Mouse (Mus musculus): ENCODE results near the gene Cmtr1.
"Not testable (repeated sequence)": the region's sequence is repeated elsewhere in the genome, so short reads cannot be mapped to it uniquely, and the experiment has no call there.

The Cmtr1 gene

DNA sequence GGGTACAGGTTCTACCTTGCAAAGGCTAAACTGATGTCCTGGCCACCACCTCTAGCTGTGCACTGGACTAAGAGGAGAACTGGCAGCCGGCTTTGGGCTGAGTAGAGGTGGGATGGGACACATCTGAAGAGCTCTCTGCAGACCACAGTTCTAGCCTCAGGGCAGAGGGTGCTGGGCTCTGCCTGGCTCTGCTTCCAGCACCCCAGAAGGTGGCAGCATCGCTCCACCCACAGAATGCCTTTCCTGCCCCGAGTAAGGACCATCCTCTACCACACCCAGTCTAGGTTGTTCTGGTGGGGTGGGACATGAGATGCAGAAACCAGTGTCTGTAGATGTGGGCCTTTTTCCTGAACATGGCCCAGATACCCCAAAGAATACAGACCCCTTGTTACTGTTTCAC lies 44.4 kb downstream of the Cmtr1 start:
- DNase-seq (ENCODE audit: low read depth, low spot score), result no peak

DNA sequence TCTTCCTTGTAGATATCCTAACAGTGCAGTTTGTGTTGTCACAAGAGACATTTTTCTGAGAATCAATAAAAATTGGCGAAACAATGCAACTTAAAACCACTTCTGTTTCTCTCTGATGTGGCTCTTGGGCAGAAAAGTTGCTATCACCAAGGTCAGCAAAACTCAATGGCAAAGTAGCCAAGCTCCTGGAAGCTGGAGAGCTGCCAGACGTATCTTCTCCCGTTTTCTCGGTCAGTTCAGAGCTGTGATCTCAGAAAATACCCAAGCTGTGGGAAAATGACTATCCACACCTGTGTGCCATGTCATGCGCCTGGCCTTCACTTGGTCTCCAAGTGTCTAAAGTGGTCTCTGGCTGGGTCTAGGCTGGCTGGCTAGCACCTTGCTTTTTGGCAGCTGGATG lies 45.5 kb downstream of the Cmtr1 start:
- DNase-seq (ENCODE audit: low read depth, low spot score), result no peak

DNA sequence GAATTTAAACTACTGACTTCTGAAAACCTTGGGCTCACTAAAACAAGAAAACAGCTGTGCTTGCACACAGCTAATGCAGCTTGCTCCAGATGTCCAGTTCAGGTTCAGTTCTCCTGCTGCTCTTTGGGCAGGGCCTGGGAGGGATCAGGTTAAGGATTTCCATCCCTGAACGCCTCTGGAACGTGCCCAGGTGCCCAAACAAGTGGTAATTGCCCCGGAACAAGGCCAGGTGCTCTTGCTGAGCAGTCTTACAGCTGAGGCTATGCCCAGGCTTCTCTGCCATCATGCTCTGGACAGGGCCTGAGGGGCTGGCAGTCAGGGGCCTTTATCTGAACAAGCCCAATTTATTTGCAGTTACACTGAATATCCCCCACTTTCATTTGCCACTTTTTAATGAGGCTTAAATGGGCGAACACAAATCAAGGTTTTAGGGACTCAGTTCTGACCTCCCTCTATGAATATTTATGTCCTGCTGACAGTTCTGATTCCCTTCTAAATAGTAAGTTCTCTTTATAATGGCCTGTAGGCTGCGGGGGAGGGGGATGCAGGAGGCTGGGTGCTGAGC lies 46.7 kb downstream of the Cmtr1 start:
- no peak for DNase-seq (ENCODE audit: low read depth, low spot score)

DNA sequence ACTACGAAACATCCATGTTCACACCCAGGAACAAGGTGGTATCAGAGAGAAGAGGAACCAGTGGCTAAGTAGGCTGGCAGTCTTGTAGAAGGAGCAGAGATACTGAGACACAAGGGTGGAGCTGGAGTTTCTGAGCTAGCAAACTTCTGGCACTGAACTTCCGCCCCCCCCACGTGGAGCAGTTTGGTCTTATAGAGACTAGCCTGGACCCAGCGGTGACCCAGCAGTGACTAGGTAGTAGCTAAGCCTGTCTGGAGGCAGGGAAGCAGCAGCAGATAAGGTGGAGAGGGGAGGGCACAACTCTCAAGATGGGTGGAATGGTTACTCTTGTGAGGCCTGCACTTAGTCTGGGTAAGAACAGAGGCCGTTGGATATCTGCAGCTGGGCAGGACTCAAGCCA lies 48.4 kb downstream of the Cmtr1 start:
- DNase-seq (ENCODE audit: low read depth, low spot score), result no peak

DNA sequence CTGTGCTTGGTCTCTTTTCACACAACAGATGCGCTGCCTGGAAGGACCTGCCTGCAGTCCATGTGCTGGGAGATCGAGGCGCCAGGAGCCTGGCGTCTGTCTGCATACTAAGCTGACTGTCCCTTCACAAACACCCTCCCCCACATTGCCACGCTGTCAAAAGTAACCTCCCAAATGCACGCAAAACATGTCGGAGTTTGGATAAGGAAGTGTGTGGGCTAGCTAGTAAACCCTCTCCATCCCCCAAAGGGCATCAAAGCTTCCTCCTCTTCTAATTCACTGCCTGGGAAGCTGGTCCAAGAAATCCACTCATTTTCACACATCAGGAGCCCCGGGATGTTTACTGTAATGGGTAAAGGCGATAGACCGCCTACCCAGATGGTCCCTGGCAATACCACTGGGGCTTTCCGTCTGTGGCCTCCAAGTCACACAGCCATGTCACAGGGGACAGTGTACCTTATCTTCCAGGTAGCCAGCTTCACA lies 50.2 kb downstream of the Cmtr1 start:
- DNase-seq (ENCODE audit: low read depth, low spot score), result no peak

DNA sequence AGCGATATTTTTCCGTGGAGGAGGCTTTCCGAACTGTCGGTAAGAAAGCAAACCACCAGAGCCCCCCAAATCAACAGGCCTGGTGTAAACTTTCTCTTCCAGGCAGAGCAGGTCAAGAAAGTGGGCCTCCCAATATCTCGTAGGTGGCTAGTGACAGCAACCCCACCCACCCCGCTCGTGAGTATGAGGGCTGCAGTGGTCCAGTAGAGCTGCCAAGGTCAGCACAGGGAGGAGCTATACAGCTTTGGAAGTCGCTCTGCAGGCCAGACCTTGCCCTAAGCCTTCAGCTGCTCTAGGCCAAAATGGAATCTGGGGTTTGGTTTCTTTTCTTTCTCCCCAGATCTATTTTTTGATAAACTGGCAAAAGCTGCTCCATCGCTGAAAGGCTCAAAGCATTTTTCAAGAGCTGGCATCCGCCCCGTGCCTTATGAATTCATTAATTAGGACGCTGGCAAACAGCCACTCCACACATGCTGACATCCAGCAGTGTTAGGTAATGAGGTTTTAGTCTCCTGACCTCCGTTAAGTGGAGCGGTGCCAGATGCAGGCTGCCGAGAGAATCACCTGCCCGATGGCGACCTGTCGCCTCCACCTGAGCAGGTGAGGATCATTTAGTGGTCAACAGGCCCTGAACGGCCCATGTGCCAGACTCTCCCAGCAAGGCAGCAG lies 50.8 kb downstream of the Cmtr1 start:
- no peak for DNase-seq (ENCODE audit: low read depth, low spot score)

DNA sequence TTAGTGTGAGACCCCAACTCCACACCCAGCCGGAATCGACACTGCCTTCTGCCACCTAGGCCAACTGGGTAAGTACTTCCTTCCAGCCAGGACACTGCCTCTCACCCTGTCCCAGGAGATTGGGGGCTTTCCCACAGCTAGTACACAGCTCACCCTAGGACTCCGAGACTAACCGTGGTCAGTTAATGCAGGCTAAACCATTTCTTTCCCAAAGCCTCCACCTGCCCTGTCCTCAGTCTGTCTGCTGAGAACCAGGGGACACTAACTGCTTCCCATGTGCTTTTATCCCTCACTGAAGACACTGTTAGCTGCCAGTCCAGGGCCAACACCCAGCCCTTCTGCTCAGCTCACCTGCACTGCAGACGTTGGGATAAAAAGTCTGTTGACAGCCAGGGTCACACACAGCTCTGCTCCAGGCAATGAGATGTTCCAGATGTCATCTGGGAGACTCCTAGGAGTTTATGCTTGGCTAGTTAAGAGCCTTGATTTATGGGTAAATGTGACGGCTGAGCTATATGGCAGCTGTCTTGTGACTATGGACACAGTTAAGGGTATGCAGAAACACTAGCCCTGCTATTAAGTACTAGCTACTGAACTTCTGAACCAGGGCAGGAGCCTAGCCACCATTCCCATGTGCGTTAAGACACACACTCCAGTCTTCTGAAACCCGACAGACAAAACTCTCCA lies 51.5 kb downstream of the Cmtr1 start:
- DNase-seq (ENCODE audit: low read depth, low spot score), result no peak

DNA sequence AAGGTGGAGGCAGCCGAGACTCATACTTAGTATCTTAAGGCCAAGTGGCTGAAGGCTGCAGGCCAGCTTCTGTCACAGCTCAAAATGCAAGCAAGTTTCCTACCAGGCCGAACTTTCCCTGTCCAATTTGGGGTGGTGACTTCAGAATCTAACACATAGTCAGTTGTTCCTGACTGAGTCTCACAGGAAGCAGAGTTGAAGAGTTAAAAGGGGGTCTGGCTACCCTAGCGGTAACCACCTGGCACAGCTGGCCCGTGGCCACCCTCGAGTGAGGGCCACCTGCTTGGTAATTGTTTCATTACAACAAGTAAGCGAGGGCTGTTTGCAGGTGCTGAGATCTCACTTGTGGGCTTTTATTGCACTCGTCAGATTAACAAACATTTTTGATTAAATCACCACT lies 52.2 kb downstream of the Cmtr1 start:
- DNase-seq (ENCODE audit: low read depth, low spot score), result no peak

DNA sequence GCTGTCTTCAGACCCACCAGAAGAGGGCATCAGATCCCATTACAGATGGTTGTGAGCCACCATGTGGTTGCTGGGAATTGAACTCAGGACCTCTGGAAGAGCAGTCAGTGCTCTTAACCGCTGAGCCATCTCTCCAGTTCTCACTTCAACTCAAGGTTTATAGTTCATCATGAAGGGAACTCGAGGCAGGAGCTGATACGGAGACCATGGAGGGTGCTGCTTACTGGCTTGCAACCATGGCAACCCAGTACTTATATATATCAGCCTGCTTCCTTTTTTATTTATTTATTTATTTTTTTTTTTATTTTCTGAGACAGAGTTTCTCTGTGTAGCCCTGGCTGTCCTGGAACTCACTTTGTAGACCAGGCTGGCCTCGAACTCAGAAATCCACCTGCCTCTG lies 53.3 kb downstream of the Cmtr1 start:
- not testable (repeated sequence) for DNase-seq (ENCODE audit: low read depth, low spot score)

DNA sequence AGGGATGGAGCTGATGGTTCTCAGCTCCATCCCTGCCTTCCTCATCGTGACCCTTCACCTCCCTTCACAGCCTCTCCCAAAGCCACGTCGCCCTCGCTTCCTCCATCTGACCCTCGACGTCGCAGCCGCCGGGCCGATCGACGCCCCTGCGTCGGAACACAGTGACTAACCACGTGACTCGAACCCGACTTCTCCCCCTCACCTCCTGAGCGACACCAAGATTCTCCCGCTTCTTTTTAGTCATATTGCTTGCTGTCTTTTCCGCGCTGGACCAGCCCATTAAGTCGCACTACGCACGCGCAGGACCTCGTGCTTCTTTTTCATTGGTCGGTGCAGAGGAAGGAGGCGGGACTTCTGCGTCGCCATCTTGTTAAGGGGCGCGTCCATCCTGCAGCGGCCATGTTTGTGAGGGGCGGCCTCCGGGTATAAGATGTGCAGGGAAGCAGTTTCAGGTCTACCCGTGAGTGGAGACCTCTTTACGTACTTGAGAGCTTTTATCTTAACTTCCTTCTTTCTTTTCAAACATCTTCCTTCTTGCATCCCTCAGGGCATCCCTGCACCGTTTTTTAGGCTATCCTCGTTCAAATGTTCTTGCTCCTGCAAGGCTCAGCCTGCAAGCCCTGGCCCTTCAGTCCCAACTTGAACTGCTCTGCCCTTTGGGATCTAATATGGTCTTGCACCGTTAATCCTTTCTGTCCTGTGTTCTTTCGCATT lies 56.5 kb downstream of the Cmtr1 start, which contains the start of gene Ccdc167:
TSS of gene Ccdc167 (minus strand) at position 313 of the 714 bp plus-strand sequence.
- DNase-seq (ENCODE audit: low read depth, low spot score), result peak; percentile 87

DNA sequence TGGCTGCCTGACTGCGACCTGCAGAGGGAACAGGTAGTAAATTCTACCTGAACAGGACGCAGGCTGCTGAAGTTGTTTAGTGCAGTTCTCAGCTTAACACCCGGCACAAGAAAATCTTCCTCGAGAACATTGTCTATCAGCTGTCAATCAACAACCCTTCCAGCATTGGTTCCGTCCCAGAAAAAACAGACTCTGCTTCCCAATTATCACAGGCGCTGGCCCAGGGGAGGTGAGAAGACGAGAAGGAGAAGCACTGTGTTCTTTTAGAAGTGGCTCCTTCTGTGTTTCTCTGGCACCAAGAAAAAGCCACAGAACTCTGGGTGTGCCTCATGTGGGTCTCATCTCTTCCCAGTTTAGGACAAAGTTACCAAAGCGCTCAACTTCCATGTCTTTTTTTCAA lies 58.3 kb downstream of the Cmtr1 start:
- DNase-seq (ENCODE audit: low read depth, low spot score), result no peak

DNA sequence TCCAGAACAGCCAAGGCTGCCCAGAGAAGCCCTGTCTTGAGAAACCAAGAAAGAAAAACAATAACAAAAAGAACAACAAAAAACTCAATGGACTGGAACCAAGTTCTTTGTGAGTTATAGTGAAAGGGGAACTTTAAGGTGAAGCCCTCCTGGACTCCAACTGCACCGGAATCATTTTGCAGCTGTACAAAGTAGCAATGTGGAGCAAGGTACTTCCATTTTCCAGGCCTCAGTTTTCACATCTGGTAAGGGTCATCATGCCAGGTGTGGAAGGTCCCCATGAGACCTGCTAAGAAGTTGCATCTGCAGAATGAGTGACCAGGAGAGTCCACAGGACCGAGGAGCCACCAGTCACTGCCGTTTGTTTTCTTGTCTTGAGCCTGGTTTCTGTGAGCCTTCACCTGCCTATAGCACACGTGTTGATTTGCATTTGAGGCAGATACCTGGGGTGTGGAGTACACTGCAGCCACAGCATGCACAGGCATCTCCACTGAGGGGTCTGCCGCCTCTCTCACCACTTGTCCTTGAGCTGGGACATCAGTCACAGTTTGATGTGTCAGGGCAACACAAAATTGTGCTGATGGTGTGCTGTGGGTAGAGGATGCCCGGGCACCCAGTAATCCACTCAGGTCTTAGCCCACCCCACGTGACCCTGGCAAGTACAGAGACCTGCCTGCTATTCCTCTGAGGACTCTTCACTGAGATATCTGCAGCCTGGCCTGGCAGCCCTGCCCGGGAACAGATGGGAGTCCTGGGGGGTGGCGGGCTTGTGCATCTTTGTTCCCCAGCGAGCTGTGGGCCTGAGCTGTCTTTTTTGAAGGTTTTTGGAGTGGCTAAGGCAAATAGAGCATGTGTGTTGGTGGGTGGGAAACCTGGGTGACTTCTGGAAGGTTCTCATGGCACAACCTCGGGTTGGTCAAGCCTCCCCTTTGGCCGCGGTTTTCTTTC lies 59.5 kb downstream of the Cmtr1 start:
- no peak for DNase-seq (ENCODE audit: low read depth, low spot score)

DNA sequence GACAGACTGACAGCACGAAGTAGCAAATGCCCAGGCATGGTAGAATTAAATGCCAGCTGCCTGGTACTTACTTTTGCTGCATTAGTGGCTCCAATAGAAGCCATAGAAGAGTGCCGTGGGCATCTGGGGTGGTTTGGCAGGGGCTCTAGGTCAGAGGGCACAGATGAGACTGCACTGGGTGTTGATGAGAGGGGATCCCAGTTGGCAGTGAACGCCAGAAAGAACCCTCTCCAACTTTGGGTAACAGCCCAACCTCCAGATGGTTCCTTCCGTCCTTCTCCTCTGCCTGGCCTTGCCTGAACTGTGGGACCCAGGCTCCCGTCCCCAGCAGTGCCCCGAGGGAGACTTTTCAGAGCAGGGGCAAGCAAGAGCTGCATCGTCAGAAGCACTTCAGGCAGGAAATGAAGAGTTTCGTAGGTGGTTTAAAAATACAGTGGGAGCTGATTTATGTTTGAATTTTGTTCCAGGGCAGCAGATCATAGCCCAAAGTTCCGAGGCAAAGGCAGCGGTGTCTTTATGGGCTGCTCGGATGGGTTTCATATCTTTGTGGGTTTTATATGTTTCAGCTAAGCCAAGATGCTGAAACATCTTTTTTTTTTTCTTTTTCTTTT lies 60.5 kb downstream of the Cmtr1 start:
- no peak for DNase-seq (ENCODE audit: low read depth, low spot score)

DNA sequence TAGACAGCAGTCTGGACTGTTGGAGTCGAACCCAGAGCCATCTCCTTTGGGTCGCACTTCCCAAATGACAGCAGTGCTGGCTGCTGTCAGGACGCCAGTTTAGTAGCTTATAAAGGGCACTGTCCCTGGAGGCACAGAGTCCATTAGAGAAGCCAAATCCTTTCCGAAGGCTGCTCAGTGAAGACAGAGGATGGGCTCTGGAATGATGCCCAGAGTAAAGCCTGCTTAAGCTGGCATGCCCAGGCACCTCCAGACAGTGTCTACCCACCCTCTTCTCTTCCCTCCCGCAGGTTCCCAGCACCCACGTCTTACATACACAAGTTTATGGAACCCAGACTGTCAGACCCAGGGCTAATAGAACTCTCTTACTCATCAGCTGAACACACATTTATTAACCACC lies 64.2 kb downstream of the Cmtr1 start:
- DNase-seq (ENCODE audit: low read depth, low spot score), result no peak

DNA sequence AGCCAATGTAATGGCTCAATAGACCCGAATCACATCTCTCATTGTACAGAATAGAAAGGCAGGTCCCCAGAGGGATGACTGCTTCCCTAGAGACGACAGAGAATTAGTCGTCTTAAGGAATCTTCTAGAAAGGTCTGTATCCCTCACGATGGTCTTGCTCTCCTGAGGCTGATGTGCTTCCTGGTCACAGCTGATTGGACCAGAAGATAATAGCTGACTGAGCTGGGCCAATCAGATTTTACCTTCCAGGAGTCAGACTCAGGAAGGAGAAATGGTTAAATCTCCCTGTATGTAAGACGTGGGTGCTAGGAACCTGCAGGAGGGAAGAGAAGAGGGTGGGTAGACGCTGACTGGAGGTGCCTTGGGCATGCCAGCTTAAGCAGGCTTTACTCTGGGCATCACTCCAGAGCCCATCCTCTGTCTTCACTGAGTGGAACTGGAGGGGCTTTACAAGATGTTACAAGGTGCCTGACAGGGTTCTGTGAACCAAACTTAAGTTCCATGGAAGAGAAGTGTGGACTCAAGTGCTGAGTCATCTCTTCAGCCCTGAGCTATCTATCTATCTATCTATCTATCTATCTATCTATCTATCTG lies 64.7 kb downstream of the Cmtr1 start:
- no peak for DNase-seq (ENCODE audit: low read depth, low spot score)

DNA sequence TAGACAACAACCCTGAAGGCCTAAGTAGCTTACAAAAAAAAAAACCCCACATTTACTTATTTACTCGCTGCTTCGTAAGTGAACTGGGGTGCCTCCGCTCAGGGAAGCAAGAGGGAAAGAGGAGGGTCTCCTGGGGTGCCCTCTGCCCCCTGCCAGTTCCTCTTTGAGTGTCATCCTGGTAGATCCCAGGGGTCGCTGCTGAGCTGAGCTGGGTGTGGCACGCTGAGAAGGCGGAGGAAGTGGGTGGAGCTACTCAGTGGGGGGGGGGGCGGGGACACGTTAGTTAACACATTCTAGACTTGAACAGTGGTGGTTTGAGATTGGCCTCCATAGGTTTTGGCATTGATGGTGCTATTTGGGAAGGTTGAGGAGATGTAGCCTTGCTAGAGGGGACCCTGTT lies 67.7 kb downstream of the Cmtr1 start:
- peak; percentile 50 for DNase-seq (ENCODE audit: low read depth, low spot score)

DNA sequence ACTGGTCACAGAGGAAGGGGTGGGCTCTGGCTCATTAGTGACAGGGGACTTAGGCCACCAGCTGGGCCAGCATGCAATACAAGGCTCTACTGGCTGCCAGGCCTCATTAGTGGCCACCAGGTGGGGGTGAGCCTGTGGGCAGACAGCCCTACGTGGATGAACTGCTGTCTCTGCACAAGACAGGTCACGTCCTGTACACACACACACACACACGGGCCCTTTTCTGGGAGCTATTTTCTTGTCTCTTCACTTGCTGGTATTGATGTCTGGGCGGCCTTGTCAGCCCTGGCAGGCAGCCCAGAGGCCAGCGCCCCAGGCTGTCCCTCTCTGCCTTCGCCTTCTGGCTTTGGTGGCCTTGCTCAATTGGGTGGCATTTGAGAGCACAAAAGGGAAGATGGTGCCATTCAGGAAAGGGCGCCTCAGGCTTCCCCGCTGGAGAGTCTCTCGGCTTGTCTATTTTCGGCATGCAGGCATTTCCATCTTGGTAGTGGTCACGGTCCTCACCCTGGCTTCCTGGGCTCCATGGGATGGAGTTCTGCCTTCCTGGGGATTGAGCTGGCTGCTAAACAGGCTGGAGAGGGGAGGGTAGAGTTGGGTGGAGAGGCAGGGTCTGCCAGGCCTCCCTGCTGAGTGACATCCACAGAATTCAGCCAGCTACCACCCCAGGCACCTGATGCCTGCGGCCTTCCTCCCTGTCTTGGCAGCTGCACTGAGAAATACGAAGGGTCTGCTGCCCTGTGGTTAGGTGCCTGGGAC lies 70.3 kb downstream of the Cmtr1 start:
- DNase-seq (ENCODE audit: low read depth, low spot score), result no peak

DNA sequence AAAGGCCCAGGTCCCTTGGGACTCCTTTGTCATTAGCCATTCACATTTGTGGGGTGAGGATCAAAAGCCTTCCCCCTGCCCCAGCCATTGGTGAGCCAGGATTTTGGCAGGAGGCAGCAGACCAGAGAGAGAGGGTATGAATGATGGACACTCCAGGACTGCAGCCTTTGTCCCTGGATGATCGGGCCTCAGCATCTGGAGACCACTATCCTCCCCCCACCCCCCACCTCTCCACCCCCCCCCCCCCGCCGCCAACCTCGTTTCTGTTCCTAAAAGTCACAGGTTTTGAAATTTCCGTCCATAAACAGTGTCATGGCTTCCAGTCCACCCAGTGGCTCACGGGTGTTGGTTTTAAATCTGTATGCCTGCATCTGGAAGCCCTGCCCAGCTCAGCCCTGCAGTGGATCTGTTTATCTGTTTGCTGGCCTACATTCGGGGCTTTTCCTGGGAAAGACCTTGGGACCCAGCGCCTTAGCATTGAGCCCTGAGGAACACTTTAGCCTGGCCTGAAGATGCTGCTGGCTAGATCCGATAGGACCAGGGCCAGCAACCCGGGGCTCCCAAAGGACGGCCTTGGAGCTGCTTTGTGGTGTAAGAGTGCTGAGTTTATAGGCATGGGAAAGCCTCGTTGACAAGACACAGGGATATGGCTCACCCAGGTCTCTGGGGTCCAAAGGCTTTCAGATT lies 71.0 kb downstream of the Cmtr1 start:
- DNase-seq (ENCODE audit: low read depth, low spot score), result no peak

DNA sequence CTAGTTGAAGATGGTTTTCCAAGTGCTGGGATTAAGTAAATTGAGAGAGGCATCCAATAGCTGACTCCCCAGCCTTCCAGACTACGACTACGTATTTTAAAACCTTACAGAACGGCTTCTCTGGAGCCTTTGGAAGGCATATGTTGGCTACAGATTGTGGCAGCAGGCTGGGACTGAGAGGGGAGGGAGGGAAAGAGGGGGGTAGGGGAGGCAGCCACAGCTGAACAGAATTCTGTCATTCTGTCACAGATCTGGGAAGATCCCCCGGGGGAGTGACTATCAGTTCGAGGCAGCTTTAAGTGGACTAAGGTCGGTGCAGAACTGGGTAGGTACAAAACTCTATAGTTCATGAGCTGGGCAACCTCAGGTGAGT lies 71.5 kb downstream of the Cmtr1 start:
- DNase-seq (ENCODE audit: low read depth, low spot score), result no peak
